Mouse (Mus musculus) gastrocnemius, postnatal 14 days (tissue): ENCODE results near the gene Ptpru. TPM values are rescaled to one million over a fixed set of nuclear protein-coding genes. Genes with fewer than 3 reads are reported as not detected.

Source experiments
- DNase-seq: peaks from one replicate; pipeline ENCODE4 v3.0.0; 2021; ENCODE audit warnings: mixed read lengths
- intact Hi-C: fragments of 180-260 bp; cut with DNase I; formaldehyde crosslinking; loops from one replicate; pipeline ENCODE4 v1.15.1; 2025; ENCODE audit warnings: low total_unique reads
- total RNA-seq, 2 experiments: library from RNA; stranded (reverse); gene quantifications; 2 replicates each; pipeline ENCODE4 v1.2.3; 2021

The Ptpru gene
- total RNA-seq, 2 experiments from 2014 or later: 1.1 to 1.5 TPM

- DNase-seq: no peak
- intact Hi-C loops: no loop called here
These were observed 40.2 kb downstream of the Ptpru start for GRCm38 (mm10) chr4:131797920-131798319.

DNA sequence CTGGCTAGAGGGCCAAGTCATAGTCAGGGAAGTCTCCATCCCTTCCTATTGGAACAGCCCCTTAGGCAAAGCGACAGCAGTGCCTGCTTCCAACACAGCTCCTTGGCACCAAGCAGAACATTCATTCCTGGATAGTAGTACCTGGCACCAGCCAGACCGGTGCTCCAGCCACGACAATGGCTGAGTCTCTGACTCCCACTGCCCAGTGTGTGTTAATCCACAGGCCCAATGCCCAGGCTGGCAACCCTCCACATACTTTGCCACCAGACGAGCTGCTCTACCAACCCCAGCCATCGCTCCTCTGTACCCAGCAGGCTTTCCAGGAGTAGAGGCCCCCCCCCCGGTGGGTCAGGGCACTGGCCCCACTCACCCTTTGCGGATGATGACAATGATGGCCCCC lies 40.6 kb downstream of the Ptpru start:
- peak; percentile 47 for DNase-seq
- intact Hi-C loops: no loop called here

DNA sequence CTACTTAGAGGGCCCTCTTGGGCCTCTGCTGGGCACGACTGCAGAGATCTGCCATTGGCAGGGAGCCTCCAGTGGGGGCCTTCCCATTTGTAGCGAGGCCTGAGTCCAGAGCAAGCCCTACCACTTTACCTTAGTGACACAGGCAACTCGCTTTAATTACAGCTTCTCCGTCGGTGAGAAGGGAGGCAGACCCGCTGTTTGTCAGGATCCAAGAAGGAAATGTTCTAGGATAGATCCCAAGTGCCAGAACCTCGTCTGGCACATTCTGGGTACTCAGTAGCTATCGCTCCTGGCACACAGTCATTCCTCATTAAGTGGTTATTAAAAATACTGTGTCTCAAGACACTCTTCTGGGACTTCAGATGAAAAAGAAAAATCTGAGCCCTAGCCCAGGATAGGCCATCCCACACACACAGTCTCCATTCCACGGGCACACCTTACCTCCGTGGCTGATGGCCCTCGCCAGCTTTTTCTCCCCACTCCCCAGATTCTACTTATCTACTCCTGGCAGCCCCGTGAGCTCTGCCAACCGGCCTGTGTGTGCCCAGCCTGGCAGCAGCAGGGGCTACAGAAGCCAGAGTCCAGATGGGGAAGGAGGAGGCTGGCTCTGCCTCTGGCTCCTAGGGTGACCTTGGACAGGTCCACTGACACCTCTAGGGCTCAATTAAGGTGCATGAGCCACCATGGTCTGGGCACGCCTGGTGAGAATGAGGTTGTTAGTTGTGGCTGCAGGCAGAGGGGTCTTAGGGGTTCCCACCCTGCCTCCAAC lies 41.6 kb downstream of the Ptpru start:
- no peak for DNase-seq
- intact Hi-C loops: no loop called here

GRCm38 (mm10) chr4:131786800-131787199 lies 51.3 kb downstream of the Ptpru start:
- no peak for DNase-seq
- intact Hi-C loops: loop anchor here (10.0 kb wide), 1 partner anchor 48 kb away; the partner anchor contains the start of gene Ptpru

DNA sequence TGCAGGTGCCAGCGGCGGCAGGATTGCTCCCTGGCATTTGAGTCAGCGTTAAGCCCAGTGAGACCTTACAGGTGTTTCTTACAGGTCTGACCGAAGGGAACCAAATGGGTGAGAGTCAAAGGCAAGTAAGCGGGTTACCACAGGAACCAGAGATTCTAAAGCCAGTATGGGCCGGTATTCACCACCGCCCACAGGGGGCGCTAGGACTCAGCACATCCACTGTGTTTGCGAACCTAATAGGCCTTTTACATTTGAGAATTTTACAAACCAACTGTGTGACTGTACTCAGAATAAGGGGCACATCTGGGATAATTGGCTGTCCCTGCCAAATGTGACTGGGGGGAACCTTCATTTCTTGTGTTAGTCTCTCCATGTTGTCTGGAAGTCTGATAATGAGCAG lies 54.1 kb downstream of the Ptpru start:
- DNase-seq: peak; percentile 36
- intact Hi-C loops: loop anchor here (10.0 kb wide), 1 partner anchor 51 kb away; the partner anchor contains the start of gene Ptpru

GRCm38 (mm10) chr4:131781023-131781422 lies 57.1 kb downstream of the Ptpru start:
- DNase-seq: no peak
- intact Hi-C loops: loop anchor here (10.0 kb wide), 1 partner anchor 54 kb away; the partner anchor contains the start of gene Ptpru

DNA sequence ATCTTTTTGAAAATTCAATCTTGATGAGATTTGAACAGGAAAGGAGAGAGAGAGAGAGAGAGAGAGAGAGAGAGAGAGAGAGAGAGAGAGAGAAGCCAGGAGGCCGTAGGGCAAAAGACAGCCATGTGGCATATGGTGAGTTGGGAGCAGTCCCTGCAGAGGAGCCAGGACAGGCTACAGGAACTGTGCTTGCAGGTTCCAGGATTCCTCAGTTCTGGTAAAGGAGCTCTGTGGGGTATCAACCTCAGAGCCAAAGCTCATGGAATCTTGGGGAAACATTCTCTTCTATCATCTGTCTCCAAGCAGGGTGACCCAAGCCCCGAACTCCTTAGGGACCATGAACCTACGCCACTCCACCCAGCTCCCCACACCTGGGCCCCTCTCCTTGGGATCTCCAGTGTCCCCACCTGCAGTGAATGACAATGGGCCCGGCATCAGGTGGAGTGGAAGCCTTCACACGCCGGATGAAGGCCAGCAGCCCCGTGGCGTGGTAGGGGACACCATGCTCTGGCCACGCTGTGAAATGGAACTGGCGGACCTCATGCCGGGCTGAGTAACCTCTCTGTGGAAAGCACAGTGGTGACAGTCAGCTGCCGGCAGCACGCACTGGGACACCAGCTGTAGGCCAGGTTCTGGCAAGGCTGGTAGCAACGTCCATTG lies 59.3 kb downstream of the Ptpru start:
- DNase-seq: no peak
- intact Hi-C loops: no loop called here

GRCm38 (mm10) chr4:131771384-131771783 lies 66.7 kb downstream of the Ptpru start:
- DNase-seq: peak; percentile 27
- intact Hi-C loops: no loop called here

DNA sequence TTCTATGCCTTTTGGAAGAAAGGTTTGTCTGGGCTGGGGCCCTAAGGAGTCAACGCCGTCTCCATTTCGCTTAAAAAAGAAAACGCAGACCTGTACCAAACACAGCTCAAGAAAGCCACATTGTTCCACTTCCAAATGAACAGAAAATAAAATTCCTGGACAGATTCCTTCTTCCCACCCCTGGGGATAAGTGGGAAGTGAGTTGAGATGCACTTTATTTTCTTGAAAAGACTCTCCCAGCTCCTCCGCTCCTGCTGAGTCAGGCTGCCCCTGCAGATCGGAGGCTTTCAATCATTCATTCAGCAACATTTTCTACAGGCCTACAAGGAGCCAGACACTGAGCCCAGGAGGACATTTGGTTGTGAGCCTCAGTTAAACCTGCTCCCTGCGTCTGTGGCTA lies 74.2 kb downstream of the Ptpru start:
- DNase-seq: no peak
- intact Hi-C loops: no loop called here

DNA sequence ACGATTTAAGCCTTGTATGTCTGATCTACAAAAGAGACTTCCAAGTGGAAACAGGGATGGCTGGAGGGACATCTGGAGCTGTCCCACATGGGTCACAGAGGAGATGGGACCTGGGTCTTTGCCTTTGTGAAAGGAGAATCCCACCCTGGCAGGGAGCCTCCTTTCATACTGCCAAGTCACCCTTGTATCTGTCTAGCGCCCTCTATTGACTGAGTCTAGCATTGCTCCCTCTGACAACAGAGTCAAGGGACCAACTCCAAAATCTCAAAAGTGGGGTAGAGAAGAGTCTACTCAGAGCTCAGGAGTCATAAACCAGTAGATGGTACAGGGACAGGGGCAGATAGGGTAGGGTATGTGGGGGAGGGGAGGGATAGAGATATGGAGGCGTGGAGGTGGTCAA lies 74.6 kb downstream of the Ptpru start:
- intact Hi-C loops: no loop called here
- DNase-seq: no peak

DNA sequence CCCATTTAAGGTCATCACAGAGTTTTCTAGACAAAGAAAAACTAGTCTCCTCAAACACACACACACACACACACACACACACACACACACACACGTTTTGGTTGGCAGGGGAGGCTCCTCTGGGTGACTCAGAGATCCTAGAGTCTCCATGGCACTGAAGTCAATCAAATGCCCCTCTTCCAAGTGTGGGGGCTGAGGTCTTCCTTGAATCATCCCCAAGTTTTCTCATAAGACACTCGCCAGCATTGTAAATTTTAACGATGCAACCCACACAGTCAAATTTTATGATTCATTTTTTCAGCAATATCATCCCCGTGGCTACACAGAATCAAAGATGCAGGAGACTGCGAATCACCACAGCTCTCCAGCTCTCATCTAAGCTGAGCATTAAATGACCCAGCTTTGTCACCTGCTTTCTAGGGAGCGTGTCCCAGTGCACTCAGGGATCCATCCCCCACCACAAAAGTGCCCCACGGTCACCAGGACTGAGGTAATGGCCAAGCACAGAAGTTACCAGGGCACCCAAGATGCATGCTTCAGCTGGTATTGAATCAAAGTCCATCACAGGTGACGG lies 75.8 kb downstream of the Ptpru start:
- intact Hi-C loops: no loop called here
- DNase-seq: no peak

GRCm38 (mm10) chr4:131752204-131752837 lies 85.8 kb downstream of the Ptpru start:
- intact Hi-C loops: no loop called here

DNA sequence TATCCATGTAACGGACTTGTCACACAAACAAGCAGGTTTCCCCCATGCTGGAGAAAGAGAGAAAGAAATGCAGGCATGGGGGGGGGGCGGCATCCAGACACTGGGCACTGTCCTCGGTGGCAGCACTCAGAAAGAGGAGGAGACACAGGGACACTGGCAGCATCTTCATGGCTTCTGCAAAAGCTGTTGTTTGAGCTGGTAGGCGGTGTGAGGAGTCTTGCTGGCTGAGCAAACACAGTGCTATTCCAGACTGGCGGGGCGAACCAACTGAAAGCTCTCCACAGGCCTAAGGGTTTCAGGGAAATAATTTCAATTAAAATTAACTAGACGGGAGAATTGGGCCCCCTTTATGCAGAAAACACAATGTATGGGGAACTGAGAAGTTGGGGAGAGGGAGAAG lies 86.5 kb downstream of the Ptpru start:
- intact Hi-C loops: no loop called here
- no peak for DNase-seq

More at GRCm38 (mm10) chr4:131752204-131752837, 85.8 kb downstream of the Ptpru start:
- DNase-seq: no peak

DNA sequence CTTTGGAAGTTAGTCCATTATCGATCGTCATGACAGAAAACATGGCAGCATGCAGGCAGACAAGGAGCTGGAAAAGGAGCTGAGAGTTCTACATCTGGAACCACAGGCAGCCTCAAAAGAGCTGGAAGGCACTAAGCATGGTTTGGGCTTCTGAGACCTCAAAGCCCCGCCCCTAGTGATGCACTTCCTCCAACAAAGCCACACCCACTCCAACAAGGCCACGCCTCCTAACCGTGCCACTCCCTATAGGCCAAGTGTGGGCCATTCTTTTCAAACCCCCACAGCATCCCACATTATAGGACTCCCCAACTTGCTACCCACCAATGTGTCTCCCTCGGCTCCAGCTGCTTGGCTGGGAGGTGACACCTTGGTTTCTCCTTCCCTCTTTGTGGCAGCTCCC lies 88.3 kb downstream of the Ptpru start:
- no peak for DNase-seq
- intact Hi-C loops: no loop called here

DNA sequence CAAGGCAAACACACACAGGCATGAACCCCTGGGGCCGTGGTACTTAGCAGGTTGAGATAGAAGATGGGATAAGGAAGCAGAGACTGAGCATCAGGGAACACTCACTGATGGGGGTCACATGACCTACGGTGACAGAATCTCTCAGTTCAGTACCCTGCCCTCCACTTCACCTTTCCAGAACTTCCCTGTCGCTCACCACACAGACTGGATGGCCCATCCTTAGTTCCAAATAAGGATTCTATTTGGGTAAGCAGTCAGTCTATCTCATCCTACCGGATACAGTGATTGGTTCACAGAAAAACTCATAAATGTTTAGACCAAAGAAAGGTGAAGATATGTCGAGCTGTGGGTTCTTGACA lies 93.4 kb downstream of the Ptpru start:
- DNase-seq: no peak
- intact Hi-C loops: no loop called here

DNA sequence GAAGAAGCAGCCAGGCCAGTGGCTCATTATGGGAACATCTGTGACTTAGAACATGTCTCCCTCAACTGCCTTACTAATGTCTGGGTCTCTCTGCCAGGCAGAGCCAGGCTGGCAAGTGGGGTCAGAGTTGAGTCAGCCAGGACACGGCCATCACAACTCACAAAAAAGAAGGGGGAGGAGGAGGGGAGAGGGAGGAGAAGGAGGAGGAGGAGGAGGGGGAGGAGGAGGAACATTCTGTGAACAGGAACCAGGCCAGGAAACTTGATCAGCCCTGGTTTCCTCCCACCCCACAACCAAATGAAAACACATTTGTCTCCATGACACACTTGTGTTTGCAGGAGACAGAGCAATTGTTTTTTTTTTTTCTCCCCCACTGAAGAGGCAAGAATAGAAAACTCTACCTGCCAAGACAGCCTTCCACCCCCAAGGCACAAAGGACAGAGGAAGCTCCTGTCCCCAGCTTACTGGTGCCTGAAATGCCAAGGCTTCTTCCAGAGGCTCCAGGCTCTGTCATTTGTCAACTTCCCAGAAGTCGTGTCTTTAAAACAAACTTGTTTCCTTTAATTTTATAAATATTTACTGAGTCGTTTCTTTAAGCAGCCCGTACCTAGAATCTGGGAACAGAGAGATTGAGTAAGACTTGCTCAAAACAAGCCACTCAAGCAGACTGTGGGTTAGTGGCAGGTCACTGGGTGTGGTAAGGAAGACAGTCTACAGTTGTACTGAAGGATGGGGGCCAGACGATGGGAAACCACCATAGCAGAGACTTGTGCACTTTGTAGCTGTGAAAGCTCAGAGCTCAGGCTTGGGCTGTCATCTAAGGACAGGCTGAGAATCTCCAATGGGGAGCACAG lies 94.0 kb downstream of the Ptpru start:
- intact Hi-C loops: no loop called here
- peak; percentile 10 for DNase-seq

DNA sequence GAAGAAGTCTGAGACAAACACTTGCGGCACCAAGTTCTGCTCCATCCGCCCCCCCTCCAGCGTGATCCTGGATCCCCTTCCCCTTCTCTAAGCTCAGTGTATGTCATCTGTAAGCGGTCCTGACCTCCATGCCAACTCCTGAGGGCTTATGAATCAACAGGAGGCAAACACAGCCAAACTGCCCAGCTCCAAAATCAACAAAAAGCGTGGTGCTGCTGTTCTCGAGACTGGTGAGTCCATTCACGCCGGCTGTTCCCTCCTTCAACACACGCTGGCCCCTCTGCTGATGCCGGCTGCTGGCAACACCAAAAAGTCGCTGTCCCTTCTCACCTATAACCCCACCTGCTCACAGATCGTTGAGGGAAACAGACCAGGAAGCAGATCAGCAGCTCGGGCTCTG lies 95.1 kb downstream of the Ptpru start:
- intact Hi-C loops: no loop called here
- DNase-seq: no peak

DNA sequence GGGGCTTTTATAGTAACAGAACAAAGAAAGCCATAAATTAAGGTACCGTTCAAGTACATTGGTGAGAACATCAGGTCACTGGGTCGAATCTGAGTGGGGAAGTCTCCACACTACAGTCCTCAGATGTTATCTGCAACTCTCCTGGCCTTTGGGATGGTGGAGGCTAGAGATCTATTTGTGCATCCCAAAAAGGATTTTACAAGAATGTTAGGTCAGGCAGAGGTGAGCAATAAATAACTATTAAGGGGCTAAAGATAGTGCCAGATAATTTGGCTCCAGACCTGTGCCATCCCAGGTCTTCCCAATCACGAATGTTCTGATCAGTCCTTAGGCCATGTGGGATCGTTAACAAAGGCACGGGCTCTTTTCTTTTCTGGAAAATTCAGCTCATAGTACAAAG lies 97.5 kb downstream of the Ptpru start:
- no peak for DNase-seq
- intact Hi-C loops: no loop called here

DNA sequence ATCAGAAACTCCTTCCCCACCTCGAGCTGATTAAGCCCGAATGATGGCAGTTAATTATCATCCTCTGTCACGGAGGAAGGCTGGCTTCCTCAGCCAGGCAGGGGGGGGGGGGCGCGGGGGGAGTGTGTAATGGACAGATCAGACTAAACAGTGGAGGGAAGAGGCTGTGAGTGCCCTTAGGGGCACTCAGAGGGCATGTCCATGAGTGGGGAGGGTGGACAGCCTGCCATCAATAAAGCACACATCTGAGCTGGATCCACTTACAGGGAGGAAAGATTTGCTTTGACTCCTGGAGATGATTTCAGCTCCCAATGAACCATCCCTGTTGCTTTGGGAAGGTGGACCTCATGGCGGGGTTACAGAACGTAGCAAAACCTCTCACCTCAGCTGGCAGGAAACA lies 109.5 kb downstream of the Ptpru start:
- no peak for DNase-seq
- intact Hi-C loops: no loop called here
